Mouse (Mus musculus) cortical plate, adult 2 months (tissue): ENCODE measurements around the gene Tgoln1. TPM values are rescaled to one million over a fixed set of nuclear protein-coding genes. Genes with fewer than 3 reads are reported as not detected.

ENCODE experiments used
- H3K27ac ChIP-seq: fragments of 200-500 bp; 2 replicates; pipeline ENCODE4 v1.5.1; 2012; ENCODE audit warnings: low read length, control low read depth, inconsistent platforms; ENCODE audit not compliant: insufficient read depth
- H3K4me1 ChIP-seq: fragments of 200-500 bp; 2 replicates; pipeline ENCODE4 v1.6.1; 2011; ENCODE audit warnings: low read length; ENCODE audit not compliant: control insufficient read depth, insufficient read depth
- H3K4me3 ChIP-seq: fragments of 200-500 bp; 2 replicates; pipeline ENCODE4 v1.5.1; 2011; ENCODE audit warnings: mild to moderate bottlenecking, low read length, control low read depth; ENCODE audit not compliant: insufficient read depth
- CTCF ChIP-seq: fragments of 200-500 bp; IDR thresholded peaks from 2 replicates; pipeline ENCODE4 v1.5.1; 2011; ENCODE audit warnings: mild to moderate bottlenecking, control low read depth, low read length; ENCODE audit not compliant: insufficient read depth; ENCODE audit errors: extremely low read depth
- POLR2A ChIP-seq: fragments of 200-500 bp; IDR thresholded peaks from 2 replicates; pipeline ENCODE4 v1.6.1; 2011; ENCODE audit warnings: mild to moderate bottlenecking, low read length, control low read depth; ENCODE audit not compliant: insufficient read depth; ENCODE audit errors: extremely low read depth
- polyA plus RNA-seq: library from polyadenylated mRNA; depleted of rRNA; stranded (reverse); fragments of >200 nt; gene quantifications from 2 replicates; pipeline ENCODE4 v1.2.3, GENCODE M21; 2012

Gene Tgoln1
- polyA plus RNA-seq, 1 experiment, result 70.3 TPM

- no peak for TF ChIP-seq POLR2A
- TF ChIP-seq CTCF, result no peak
- Histone ChIP-seq H3K27ac (no peak overlapping the region), H3K4me1 (peaks cover 2% of the 10 kb centered on the region; the same call in 1 of the 2 replicates), H3K4me3 (no peak overlapping the region)
Observed at GRCm38 (mm10) chr6:72650338-72650851, 33.6 kb upstream of the Tgoln1 start.

DNA sequence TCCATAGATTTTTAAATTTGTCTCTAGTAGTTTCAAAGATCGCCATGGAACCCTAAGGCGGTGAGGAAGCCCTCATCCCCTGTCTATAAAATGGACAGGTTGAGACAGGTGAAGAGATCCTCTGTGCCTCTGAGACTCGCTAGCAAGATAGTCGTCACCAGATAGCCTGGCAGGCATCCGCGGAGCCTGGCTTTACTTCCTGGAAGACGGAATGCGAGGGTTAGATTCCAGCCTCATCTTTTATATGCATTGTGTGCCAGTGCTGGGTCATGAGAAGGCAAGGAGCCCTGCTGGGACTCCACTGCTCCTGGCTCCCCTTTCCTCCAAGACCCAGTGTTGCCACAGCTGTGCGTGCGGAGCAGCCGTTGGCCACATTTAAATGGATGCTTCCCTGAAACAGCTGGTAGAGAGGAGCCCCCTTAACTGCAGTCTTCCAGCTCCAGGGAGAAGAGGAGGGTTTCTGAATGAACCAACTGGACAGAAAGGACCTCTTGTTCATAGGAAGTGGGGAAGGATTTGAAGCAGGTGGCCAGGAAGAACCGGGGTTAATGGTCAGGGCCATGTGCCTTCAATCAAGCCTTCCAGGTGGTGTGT lies 31.3 kb upstream of the Tgoln1 start:
- no peak overlapping the region for H3K27ac ChIP-seq
- peaks cover 2% of the 10 kb centered on the region; the same call in 1 of the 2 replicates for H3K4me1 ChIP-seq
- H3K4me3 ChIP-seq, result no peak overlapping the region
- TF ChIP-seq POLR2A (no peak), CTCF (no peak)

- TF ChIP-seq CTCF (peak; percentile 90), POLR2A (no peak)
- no peak overlapping the region for H3K27ac ChIP-seq
- peaks cover 2% of the 10 kb centered on the region; the same call in 1 of the 2 replicates for H3K4me1 ChIP-seq
- no peak overlapping the region for H3K4me3 ChIP-seq
Observed at GRCm38 (mm10) chr6:72647383-72647820, 30.6 kb upstream of the Tgoln1 start.

DNA sequence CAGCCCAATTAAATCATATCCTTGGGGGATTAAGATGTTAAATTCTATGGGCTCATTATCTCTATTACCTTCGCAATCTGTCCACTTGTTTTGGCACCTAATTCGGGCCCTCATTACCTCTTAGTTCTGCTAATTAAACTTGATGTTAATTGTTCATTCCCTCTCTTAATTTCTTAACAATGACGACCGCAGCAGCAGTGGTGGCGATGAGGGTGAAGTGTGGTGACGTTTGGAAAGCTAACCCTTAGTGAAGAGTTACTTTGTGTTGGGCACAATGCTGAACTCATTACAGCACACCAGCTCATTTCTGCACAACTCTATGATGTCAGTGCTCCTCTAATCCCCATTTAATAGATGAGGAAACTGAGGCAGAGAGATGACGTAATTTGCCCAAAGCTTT lies 28.6 kb upstream of the Tgoln1 start:
- Histone ChIP-seq H3K27ac (no peak overlapping the region), H3K4me3 (no peak overlapping the region), H3K4me1 (peaks cover 2% of the 10 kb centered on the region; the same call in 1 of the 2 replicates)
- no peak for TF ChIP-seq CTCF
- TF ChIP-seq POLR2A, result no peak

DNA sequence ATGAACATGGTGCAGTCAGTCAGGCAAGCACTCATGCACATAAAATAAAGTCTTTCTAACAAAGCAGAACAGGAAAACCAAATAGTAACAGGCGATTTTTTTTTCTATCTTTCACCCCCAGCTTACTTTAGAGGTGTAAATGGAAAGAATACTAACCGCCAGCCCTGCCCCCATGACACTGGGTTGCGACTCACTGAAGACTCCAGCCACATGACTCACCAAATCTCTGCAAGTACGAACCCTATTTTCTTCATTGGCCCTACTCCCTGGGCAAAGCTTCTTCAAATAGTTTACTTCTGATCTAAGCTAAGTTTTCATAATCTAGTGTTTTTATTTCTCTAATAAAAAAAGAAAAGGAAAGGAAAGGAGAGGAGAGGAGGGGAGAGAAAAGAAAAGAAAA lies 27.8 kb upstream of the Tgoln1 start:
- no peaks in the 10 kb centered on the region for H3K4me1 ChIP-seq

GRCm38 (mm10) chr6:72641218-72641954 lies 24.6 kb upstream of the Tgoln1 start:
- Histone ChIP-seq H3K4me1 (no peaks in the 10 kb centered on the region), H3K27ac (no peak overlapping the region), H3K4me3 (no peak overlapping the region)
- TF ChIP-seq POLR2A, result no peak

More for the DNA sequence above, 27.8 kb upstream of the Tgoln1 start:
- Histone ChIP-seq H3K27ac (no peak overlapping the region), H3K4me3 (no peak overlapping the region)
- TF ChIP-seq POLR2A, result no peak
- TF ChIP-seq CTCF, result no peak

DNA sequence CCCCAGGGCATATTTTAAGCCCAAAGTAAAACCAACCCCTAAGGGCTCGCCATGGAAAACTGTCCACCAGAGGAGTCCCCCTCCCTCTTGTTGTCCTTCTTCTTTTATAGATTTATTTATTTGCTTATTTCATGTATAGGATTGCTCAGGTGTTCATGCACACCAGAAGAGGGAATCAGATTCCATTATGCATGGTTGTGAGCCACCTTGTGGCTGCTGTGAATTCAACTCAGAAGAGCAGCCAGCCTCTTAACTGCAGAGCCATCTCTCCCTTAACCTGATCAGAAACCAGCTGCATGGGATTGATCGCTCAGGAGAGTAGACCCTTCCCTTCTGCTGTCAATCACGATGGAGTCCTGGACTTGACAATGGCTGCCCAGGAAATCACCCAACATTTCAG lies 20.1 kb upstream of the Tgoln1 start:
- no peak overlapping the region for H3K4me3 ChIP-seq
- no peaks in the 10 kb centered on the region for H3K4me1 ChIP-seq
- no peak for TF ChIP-seq POLR2A
- 0 out of 2 replicates have a peak, but pooled peaks have one; percentile 18 for TF ChIP-seq CTCF
- no peak overlapping the region for H3K27ac ChIP-seq

- Histone ChIP-seq H3K27ac (no peak overlapping the region), H3K4me3 (no peak overlapping the region), H3K4me1 (no peaks in the 10 kb centered on the region)
- no peak for TF ChIP-seq POLR2A
- peak; percentile 73 for TF ChIP-seq CTCF
Observed at GRCm38 (mm10) chr6:72635760-72636431, 19.1 kb upstream of the Tgoln1 start.

- no peak for TF ChIP-seq POLR2A
- TF ChIP-seq CTCF, result no peak
Observed at GRCm38 (mm10) chr6:72634311-72634710, 17.5 kb upstream of the Tgoln1 start.

More at GRCm38 (mm10) chr6:72634311-72634710, 17.5 kb upstream of the Tgoln1 start:
- Histone ChIP-seq H3K27ac (no peak overlapping the region), H3K4me3 (no peak overlapping the region), H3K4me1 (no peaks in the 10 kb centered on the region)
